ENCODE assay signal across 30 mouse cellular contexts in genomic region chr17:64119697-64120288, GRCm38 (mm10).
DNase-seq lines count a peak whose midpoint lies in the region; ATAC-seq lines count a peak whose summit lies in the region.
"Had no signal": no experiment of that assay in that cellular context is flagged by ENCODE, and none has a peak within 500 bp of the region (broad histone marks: within the 10 kb centered on the region; RNA-seq: fewer than 3 reads in every experiment).

No protein-coding gene starts in this region.

- H3K36me3 ChIP-seq in embryonic facial prominence, embryonic 14.5 days (ENCODE audit: control insufficient read depth, insufficient read depth, low read length): no peaks in the 10 kb centered on the region
- H3K36me3 ChIP-seq in limb, embryonic 15.5 days: no peaks in the 10 kb centered on the region
- H3K36me3 ChIP-seq: heart, embryonic 12.5 days; hindbrain, embryonic 13.5 days; limb, embryonic 13.5 days; liver, embryonic 13.5 days; midbrain, embryonic 12.5 days; neural tube, embryonic 13.5 days had no signal

- H3K27me3 ChIP-seq in embryonic facial prominence, embryonic 14.5 days (replicated peaks; ENCODE audit: control insufficient read depth, insufficient read depth, low read length): no peaks in the 10 kb centered on the region
- H3K27me3 ChIP-seq in limb, embryonic 15.5 days: no peaks in the 10 kb centered on the region
- H3K27me3 ChIP-seq: heart, embryonic 12.5 days; hindbrain, embryonic 13.5 days; limb, embryonic 13.5 days; liver, embryonic 13.5 days; megakaryocyte, embryonic 14.5 days; midbrain, embryonic 12.5 days; neural tube, embryonic 13.5 days; Patski had no signal

- peak overlapping the region; percentile 35; the same call in 1 of the 2 replicates for H3K27ac ChIP-seq in embryonic facial prominence, embryonic 14.5 days (replicated peaks; ENCODE audit: low read depth, low read length)
- H3K27ac ChIP-seq in limb, embryonic 15.5 days: peak overlapping the region; percentile 38; the same call in 1 of the 2 replicates
- H3K27ac ChIP-seq: heart, adult 2 months; hindbrain, embryonic 13.5 days; layer of hippocampus, adult 2 months; limb, embryonic 13.5 days; liver, embryonic 13.5 days; midbrain, embryonic 12.5 days; neural tube, embryonic 13.5 days had no signal

- no peak overlapping the region for H3K9ac ChIP-seq in embryonic facial prominence, embryonic 14.5 days (ENCODE audit: low read depth, low read length)
- no peak overlapping the region for H3K9ac ChIP-seq in limb, embryonic 15.5 days
- H3K9ac ChIP-seq: heart, embryonic 12.5 days; hindbrain, embryonic 13.5 days; limb, embryonic 13.5 days; liver, embryonic 13.5 days; midbrain, embryonic 12.5 days; neural tube, embryonic 13.5 days had no signal

- H3K4me3 ChIP-seq in embryonic facial prominence, embryonic 14.5 days (ENCODE audit: low read depth, low read length): no peak overlapping the region
- no peak overlapping the region for H3K4me3 ChIP-seq in limb, embryonic 15.5 days
- H3K4me3 ChIP-seq: heart, adult 2 months; heart, embryonic 12.5 days; hindbrain, embryonic 13.5 days; layer of hippocampus, adult 2 months; limb, embryonic 13.5 days; liver, embryonic 13.5 days; megakaryocyte, embryonic 14.5 days; midbrain, embryonic 12.5 days; myocyte; neural tube, embryonic 13.5 days had no signal

- no peak overlapping the region for H3K4me2 ChIP-seq in embryonic facial prominence, embryonic 14.5 days (ENCODE audit: low read depth, low read length)
- H3K4me2 ChIP-seq in limb, embryonic 15.5 days: no peak overlapping the region
- H3K4me2 ChIP-seq: heart, embryonic 12.5 days; hindbrain, embryonic 13.5 days; limb, embryonic 13.5 days; liver, embryonic 13.5 days; midbrain, embryonic 12.5 days; neural tube, embryonic 13.5 days had no signal

- no peak for DNase-seq in frontal cortex, postnatal 10 days (ENCODE audit: low spot score in 2 of 2)
- peak; percentile 63 for DNase-seq in brain, adult 2 months (ENCODE audit: low read depth, low spot score)
- peak; percentile 29 for DNase-seq in embryonic facial prominence, embryonic 14.5 days (ENCODE audit: low spot score)
- DNase-seq in layer of hippocampus, postnatal 25 days (ENCODE audit: extremely low spot score in 1 of 2, low spot score in 1 of 2): no peak
- no peak for DNase-seq in cerebellum, adult 11-12 months
- DNase-seq: adrenal gland, postnatal 10 days; cerebellum, adult 18-20 months; cerebellum, postnatal 14 days; heart, adult 2 months; heart, postnatal 4 days; kidney, adult 9 months; kidney, postnatal 10 days; layer of hippocampus, postnatal 36 days; liver, embryonic 13.5 days; lung, adult 18-20 months; lung, postnatal 4 days had no signal

- WGBS in embryonic facial prominence, embryonic 14.5 days: 39% methylated on average over 5 of the region's 5 CpGs
- WGBS in limb, embryonic 15.5 days: 34% methylated on average over 5 of the region's 5 CpGs

- peak; percentile 80 for ATAC-seq in frontal cortex, adult (ENCODE audit: low TSS enrichment)
- ATAC-seq in embryonic facial prominence, embryonic 14.5 days (ENCODE audit: low read depth): peak; percentile 12; the same call in 1 of the 2 replicates
- ATAC-seq in limb, embryonic 15.5 days (ENCODE audit: insufficient number of reproducible peaks, low FRiP score, low TSS enrichment, low read depth): no peak
- ATAC-seq: forebrain, embryonic 14.5 days; intestine, postnatal 0 days; lung, postnatal 0 days; Patski had no signal

- peaks cover 8% of the 10 kb centered on the region; the same call in 1 of the 2 replicates for H3K4me1 ChIP-seq in embryonic facial prominence, embryonic 14.5 days (ENCODE audit: control insufficient read depth, insufficient read depth, low read length)
- H3K4me1 ChIP-seq in limb, embryonic 15.5 days: 0 out of 2 replicates have a peak, but pooled peaks cover 4% of the 10 kb centered on the region
- H3K4me1 ChIP-seq: hindbrain, embryonic 13.5 days; liver, embryonic 13.5 days; midbrain, embryonic 12.5 days; neural tube, embryonic 13.5 days had no signal

- H3K9me3 ChIP-seq in embryonic facial prominence, embryonic 14.5 days (ENCODE audit: control insufficient read depth, low read length): no peaks in the 10 kb centered on the region
- no peaks in the 10 kb centered on the region for H3K9me3 ChIP-seq in limb, embryonic 15.5 days
- H3K9me3 ChIP-seq: heart, embryonic 12.5 days; hindbrain, embryonic 13.5 days; limb, embryonic 13.5 days; liver, embryonic 13.5 days; megakaryocyte, embryonic 14.5 days; midbrain, embryonic 12.5 days; neural tube, embryonic 13.5 days had no signal

Comparison
In these comparisons a context has a peak if more than half of its experiments do, and no peak if none do; other contexts are left out.
1. DNase-seq: peak in brain, adult 2 months (single experiment) and embryonic facial prominence, embryonic 14.5 days (single experiment); none in frontal cortex, postnatal 10 days (0 of 2), layer of hippocampus, postnatal 25 days (0 of 2) and cerebellum, adult 11-12 months (single experiment).